Mouse (Mus musculus): ENCODE measurements around the gene Atp6v0b.

- TF ChIP-seq CTCF (IDR thresholded peaks at IDR 0.05; ENCODE audit: low read depth) (no peak), EP300 (optimal IDR thresholded peaks at IDR 0.05) (no peak)
Measured at GRCm38 (mm10) chr4:117912685-117913273, 25.6 kb upstream of the Atp6v0b start.
